Mouse (Mus musculus): ENCODE measurements at regions not wholly inside any gene's neighbourhood (a gene's known extent, or its start where the extent isn't known, plus 50 kb on each side); places are given as distances from the start of the nearest gene placed in this dataset.

DNA sequence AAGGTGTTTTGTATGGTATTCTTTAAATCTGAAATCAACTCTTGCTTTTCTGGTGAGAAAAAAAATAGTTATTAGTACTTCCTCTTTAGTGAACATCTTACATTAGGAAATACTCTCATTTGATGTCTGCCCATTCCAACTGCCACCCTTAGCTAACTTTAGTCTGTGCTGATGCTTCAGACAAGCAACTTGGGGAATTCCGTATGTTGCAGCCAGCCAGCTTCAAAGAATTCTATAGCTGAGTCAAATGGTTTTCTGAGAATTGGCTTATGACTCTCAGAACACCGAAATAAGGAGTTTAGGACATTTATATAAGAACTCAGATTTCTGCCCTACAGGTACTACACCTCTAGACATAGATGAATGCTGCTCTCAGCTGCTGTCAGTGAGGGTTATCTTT lies 188.0 kb upstream of the Ptger4 start:
- TF ChIP-seq CTCF (IDR thresholded peaks at IDR 0.05; ENCODE audit: extremely low read depth, insufficient read depth, low read length) (no peak), POLR2A (IDR thresholded peaks at IDR 0.05; ENCODE audit: extremely low read depth, insufficient read depth, low read length) (no peak)
